Mouse (Mus musculus) frontal cortex, adult 2 months (tissue): Measurements from ENCODE around the gene Nr5a1. TPM values are rescaled to one million over a fixed set of nuclear protein-coding genes. Genes with fewer than 3 reads are reported as not detected.

Source experiments
- DNase-seq, 2 experiments: peaks; one replicate each; pipeline ENCODE4 v3.0.0; 2022; ENCODE audit warnings: low spot score in 1 of 2; ENCODE audit errors: extremely low spot score in 1 of 2
- polyA plus RNA-seq: library from polyadenylated mRNA; depleted of rRNA; stranded (reverse); fragments of >200 nt; gene quantifications from 2 replicates; pipeline ENCODE4 v1.2.3, GENCODE M21; 2012; rRNA removed

Gene Nr5a1
- polyA plus RNA-seq = 0.06 and 0.11 TPM in 2 replicates

DNA sequence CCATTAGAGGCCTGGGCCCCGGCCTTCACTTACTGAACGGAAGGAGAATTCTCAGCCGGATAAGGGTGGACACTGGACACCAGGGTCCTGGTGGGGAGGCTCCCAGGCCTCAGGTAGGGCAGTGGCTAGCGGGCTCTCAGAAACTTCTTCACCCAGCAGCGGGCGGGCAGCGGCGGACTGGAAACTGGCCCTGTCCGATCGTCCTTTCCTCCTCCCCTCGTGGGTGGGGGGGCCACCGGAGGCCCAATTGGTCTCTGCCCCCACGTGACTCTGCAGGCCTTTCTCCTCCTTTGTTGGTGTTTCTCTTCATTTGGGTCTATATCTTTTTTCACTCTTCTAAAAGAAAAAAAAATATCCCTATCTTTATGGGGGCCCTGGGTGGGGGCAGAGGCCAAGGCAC is at the start of gene Nr5a1:
Gene Nr5a1, minus strand, starts transcription at position 219 of the 400 bp plus-strand sequence.
- DNase-seq = no peak

DNA sequence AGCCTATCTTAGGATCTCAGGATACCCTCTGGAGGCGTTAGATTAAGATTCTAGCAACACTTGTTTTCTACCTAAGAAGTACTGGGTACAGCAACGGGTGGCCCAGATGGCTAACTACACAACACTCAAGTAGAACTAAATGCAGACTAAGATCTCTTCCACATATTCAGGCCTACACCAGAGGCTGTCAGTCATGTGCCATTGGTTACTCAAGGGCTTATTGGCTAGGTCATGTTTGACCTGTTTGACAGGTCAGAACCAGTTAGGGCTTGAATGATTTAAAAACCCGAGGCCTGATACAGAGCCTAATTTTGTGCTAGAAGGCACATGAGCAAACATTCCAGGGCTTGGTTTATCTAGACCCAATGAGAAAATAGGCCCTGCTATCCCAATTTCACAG is 25.5 kb upstream of the Nr5a1 start:
- DNase-seq = no peak

DNA sequence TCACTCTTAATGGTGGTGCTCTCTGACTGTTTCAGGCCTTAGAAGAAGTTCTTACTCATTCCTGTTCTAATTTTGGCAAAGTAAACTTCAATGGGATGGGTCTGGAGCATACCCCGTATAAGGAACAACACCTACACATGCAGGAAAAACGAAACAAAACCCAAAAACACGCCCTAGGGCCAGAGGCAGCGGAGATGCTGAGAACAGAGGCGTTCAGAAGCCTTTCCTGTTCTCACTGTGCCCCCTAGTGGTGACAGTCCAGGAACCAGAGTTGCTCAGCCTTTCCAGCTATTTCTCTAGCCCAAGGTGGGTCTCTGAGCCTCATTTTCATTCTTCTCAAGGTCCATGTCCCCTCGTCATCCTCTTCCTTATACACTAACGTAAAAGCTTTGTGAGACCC is 25.1 kb upstream of the Nr5a1 start:
- peak; percentile 42 to 92 for DNase-seq

DNA sequence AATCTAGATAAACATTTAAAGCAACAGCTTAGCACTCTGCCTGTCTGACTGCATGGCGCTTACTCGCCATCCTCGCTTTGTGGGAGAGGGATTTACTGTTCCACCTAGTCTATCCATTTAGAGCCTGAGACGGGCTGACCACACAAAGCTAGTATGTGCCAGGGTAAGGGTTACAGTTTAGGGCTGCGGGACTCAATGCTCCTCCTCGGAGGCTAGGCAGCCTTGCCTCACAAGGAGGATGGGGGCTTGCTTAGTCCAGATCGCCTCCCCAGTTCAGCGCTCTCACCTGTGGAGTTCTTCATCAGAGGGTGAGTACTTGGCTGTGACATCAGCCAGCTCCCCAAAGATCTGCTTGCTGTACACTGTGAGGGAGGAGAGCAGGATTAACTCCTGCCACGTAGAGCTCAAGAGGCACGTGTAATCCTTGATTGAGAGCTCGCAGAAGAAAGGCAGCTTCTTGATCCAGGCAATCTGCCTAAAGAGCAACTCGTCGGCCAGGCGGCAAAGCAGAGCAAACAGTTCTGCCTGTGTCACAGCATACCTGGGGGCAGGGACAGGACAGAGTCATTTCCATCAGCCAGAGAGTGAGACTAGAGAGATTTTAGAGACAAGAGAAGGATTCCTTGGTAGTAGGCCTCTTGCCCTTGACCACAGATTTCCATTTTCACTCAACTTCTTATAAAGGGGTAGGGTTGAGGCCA is 24.4 kb upstream of the Nr5a1 start:
- DNase-seq = no peak

DNA sequence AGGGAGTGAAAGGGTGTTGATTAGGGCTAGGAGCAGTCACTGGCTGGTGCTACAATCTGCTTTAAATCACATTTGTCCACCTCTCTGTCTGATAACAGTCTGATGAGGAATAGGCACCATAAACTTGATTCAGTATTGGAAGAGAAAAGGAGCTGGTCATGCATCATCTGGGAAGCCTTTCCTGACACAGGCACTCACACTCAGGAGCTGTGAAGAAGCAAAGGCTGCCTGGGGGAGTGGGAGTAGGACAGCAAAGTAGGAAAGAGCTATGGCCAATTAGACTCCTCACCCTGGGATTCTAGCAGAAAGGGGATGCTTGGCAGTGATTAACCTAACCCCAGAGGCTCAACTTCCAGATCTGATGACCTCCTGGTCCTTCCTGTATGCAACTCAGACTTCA is 21.4 kb upstream of the Nr5a1 start:
- DNase-seq = no peak

DNA sequence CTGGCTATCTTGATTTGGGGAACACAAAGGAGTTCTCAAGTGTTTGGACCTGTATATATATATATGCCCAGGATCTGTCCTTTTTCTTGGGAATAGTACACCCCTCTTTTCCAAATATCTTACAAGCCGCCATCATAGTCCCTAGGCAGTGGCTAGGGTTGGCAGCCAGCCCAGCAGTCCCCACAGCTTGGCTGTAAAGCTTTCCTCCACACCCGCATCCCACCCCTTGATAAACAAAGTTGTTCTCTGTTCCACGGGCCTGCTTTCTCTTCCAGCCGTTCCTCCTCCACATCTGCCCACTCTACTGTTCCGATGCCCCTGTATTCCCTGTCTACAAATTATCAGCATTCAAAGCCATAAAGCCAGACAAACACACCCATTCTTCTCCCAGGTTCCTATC is 20.4 kb upstream of the Nr5a1 start:
- DNase-seq = no peak

DNA sequence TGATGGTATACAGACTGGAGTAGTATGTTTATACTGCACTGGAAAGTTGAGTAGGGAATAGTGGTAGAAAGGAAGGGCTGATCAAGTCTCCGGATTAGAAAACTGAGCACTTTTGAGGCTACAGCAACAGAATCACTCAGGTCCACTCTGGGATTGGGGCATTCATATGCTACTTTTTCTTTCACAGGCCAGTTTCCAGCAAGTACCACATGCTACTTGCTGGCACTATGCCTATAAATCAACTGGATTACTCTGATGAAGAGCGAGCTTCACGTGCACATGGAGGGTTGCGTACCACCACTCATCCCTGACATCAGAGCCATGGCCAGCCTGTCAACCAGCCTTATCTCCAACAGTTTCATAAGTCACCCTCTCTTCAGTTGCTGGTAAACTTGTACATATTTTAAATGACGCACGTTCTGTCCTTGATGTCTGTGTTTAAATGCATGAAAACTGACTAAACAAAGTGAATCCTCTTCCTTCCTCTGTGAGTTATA is 16.0 kb upstream of the Nr5a1 start:
- DNase-seq = no peak

DNA sequence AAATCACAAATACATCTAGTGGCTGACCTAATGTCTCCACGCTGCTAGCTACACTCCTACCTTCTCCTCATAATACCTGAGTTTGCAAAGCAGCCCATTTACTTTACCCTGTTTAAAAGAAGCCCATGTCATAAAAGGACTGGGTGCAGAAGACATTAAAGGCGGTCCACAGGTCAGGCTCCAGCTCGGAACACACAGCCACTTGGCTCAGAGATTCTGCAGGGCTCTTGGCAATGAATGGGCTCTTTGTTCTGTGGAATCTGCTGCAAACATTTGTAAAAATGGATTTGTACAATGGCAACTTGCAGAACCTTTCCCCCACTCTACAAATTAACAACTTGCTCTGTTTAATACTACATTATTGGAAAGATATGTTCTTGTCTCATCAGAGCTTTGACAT is 11.1 kb upstream of the Nr5a1 start:
- DNase-seq = no peak

DNA sequence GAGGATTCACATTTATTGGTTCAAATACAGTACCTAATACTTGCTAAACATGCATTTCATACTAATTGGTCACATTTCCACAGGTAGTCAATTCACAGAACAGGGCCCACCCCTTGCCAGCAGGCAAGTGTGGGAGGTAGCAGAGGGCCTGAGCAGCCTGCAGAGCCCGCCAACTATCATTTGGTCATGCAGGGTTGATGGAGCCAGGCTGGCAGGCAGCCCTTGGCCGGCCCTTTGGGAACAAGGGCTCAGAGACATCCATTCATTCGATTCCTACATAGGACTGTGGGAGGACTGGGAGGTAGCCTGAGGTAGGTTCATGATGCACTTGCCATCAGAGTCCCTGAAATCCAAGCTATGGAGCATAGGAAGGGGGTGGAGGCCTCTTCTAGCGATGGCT is 9.0 kb upstream of the Nr5a1 start:
- DNase-seq = no peak

DNA sequence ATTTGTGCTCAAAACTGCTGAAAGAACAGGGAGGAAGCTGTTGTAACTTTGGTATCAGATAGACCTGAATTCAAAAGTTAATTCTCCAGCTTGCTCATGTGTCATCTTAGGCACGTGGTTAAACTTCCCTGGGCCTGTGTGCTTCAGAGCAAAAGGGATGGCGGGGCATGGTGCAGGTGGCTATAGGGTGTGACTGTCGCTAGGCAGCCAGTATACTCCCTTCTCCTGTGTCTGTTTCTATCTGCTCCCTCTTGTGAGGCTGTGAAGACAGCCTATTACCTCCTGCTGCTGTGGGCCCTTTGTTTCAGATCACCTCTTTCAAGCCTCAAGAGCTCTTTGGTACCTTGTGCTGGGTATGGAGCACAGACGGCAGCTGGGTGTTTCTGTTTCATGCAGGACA is 7.7 kb upstream of the Nr5a1 start:
- DNase-seq = no peak

DNA sequence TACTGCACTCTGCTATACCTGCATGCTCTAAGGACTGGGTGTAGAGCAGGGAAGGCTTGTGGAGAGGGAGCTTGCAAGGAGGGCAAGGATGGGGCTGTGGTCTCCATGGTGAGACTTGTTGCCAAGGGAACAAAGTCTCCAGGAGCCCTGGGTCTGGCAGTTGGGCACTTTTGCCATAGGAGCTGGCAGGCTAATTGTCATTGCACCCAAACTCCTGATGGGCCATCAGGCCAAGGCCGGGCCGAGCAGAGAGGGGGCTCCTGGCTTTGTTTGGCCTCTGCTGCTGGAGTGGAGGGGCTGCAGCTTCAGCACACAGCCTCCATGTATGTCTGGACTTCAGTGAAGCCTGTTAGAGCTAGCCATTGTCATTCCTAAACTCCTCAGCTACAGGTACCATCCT is 6.3 kb upstream of the Nr5a1 start:
- DNase-seq = no peak

DNA sequence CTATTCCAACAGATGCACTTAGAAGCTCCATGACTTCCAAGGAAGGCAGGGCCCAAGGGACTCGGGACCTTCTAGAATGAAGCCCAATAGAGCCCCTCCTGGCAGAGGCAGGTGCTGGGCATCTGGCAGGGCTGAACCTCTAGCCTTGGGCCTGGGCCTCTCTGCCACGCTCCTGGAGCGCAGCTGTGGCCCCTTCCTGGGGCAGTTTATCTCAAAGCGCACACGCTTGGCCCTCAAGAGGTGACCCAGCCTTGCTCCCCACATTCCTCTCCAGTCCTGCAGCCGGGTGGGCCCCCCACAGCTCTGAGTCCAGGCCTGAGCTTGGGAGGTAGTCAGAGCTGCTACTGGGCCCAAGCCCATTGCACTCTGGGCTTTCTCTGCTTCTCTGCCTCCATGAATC is 5.0 kb upstream of the Nr5a1 start:
- no peak for DNase-seq

DNA sequence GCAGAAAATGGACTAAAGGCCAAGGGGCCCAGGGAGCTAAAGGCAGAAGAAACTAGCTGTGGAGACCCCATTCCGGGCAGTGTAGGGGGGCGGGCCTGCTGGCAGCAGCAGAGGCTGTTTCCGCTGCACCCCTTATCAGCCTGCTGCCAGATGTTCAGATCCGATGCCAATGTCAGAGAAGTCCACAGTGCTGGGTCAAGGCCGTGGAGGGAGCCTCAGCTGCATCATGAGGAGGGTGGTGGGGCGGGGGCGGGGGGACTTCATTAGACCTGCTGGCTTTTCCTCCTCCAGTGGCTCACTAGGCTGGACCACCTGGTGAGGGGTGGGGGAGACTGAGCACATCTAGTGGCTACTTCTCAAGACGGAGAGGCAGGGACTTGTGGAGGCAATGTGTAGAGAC is 4.3 kb upstream of the Nr5a1 start:
- no peak for DNase-seq

DNA sequence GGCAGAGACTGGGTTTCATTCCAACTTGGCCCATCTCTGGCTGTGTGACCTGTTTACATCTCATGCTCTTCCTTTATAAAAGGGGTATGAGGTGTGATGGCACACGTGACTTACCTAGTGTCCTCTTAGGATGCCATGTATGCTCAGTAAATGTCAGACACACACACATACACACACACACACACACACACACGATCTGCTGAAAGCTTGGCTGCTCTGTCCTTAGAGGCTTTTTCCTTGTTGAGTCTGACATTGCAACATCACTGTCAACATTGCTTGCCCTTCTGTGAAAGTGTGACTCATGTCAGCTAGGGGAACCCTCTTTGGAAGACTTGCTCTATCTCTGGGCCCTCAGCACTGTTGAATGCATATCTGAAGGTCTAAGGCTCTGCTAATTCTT is 3.1 kb upstream of the Nr5a1 start:
- DNase-seq = no peak

DNA sequence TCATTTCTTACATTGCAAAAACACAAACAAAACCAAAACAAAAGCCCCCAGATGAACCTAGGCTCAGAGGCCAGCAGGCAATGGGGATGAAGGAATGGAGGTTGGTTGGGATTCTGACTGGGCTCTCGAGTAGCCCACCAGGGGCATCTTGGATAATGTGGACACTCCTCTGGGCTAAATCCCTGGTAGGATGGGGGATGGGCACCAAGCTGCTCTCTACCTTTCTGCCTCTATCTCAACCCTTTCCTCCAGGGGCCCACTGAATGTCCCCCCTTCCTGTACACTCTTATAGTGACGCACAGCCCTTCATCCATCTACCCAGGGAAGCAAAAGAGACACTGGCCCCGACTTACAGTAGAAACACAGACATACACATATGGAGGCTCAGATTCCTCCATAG is 746 bp downstream of the Nr5a1 start:
- no peak for DNase-seq

DNA sequence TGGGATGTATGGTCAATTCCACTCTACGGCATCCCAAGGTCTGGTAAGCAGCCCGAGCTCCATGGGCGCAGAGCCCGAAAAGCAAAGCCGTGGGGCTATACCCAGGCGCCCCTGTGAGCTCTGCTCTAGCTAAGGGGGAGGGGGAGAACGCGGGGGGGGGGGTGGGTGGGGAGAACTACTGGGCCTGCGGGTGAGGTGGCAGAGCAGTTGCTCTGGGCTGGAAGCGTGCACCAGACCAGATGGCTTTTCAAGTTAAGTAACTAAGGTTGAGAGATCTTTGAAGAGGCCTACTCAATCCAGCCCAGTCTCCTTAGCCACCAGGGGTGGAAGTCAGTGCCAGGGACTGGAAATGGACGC is 1.6 kb downstream of the Nr5a1 start:
- DNase-seq = no peak

DNA sequence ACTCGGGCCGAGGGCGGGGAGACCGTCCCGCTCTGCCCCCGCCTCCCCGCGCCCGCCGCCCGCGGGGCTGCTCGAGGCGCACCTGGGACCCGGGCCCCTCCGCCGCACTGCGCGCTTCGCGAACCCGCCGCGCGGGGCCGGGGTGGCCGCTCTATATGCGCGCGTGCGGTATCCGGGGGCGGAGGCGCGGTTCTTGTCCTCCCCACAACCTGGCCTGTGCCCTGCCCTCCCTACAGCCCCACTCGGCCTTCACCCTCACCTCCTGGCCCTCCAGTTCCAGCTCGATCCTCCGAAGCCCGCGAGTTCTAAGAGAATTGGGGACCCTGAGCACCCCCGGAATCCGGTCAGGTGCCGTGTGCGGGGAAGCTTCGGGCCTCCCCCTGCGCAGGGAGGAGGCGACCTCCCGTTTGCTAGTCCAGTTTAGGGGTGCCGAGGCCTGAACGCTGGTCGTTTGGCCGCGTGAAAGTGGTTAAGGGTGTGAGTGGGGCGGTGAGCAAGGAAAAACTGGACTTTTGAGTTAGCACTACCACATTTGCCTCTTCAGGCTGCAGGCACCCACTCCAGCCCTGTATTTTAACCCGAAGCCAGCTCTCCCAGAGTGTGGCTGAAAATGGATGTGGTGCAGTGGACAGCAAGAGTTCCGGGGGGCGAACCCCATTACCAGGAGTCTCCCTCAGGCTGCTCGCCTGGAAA is 2.1 kb downstream of the Nr5a1 start:
- DNase-seq = no peak

DNA sequence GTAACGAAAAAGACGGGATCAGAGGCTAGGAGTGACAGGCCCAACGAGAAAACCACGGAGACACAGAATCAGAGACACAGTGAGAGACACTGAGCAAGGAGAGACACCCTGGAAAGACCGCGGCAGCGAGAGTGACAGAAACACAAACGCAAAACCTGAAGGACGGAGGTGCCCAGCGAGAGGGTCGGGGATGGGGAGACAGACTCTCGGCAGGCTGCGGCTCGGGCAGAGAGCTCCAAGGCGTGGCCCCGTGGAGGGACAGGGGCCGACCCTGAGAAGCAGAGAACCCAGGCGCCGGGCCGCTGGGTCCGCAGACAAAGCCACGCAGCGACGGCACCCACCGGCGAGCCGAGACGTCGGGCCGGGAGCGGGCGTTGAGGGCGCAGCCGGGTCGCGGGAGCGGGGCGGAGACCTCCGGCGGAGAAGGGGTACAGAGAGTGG is 2.9 kb downstream of the Nr5a1 start:
- no peak for DNase-seq

DNA sequence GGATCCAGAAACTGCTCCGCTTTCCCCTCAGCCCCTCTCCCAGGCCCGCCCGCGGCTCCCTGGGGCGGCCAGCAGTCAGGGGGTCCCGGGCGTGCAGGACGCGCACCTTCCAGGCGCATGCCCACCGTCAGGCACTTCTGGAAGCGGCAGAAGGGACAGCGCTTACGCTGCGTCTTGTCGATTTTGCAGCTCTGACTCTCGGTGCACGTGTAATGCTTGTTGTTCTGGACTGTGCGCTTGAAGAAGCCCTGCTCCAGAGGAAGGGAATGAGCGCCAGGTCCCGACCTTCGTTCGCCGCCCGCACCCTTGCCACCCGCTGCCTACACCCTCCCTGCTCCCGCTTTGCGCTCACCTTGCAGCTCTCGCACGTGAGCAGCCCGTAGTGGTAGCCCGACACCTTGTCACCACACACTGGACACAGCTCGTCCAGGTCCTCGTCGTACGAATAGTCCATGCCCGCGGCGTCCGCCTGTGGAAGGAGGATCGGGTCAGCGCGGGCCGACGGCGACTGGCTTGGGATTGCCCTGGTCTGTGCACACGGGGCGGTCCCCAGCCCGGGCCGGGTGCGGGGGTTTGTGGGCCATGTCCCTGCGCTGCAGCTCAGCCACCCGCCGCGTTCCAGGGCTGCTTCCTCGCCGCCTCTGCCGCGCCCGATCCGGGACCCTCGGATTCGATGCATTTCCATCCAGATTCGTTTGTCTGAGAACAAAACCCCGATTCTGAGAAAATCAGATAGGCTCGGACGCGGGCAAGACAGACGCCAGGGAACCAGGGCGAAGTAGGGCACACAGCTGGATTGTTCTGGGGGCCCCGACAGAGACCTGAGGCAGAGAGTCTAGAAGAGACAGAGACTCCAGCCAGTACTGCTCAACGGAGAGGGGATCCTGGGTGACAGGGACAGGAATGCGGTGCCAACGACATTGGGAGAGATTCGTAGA is 3.8 kb downstream of the Nr5a1 start:
- no peak for DNase-seq

DNA sequence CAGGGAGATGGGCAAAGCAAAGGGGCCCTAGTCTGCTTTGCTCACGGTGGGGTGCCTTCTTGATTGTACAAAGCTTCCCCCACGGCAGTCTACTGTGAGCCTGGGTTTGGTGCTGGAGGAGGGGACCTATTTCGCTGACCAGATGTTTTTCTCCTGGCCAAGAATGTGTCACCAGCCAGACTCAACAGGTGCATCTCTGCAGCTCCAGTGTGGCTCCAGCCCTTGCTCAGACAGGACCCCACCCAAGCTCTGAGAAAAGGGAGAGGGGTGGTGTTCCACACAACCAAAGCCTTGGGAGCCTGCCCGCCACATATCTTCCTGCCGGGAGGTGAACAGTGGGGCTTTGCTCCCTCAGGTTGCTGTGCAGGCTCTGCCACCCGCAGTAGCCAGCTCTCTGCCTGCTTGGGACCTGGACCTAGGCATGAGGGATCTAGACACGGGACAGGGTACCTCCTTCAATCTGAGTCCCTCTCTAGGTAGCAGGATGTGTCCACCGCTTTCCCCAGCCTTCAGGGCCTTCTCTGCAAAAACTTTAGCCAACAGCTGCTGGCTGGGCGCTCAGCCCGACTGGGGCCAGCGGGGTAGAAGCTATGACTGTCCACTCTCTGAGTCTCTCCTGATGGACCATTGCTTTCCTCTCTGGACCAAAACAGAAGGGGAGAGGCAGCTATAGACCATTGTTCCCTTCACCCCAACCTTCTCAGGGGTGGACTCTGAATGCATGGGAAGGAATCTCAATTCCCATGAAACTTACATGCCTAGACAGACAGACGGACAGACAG is 5.2 kb downstream of the Nr5a1 start:
- no peak for DNase-seq

DNA sequence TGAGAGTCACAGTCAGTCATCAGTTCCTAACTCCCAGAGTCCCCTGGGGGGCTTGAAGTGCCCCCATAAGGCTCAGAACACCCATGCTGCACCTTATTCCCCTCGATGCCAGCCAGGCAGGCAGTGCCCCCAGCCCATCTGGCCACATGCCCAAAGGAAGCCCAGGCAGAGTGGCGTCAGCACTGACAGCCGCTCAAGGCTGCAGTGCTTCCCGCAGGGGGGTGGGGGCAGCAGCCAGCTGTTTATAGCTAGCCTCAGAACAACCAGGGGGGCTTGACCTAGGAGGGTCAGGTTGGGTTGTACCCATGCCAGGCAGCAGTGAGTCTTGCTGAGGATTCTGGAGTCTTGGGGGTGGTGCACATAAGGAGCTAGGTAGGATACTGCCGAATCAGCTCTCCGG is 7.7 kb downstream of the Nr5a1 start:
- DNase-seq = no peak
